Mouse (Mus musculus): ENCODE measurements around the gene Trim62.

GRCm38 (mm10) chr4:128886571-128886970 is 3.2 kb downstream of the Trim62 start:
- TF ChIP-seq CTCF (IDR thresholded peaks at IDR 0.05; ENCODE audit: control insufficient read depth, insufficient read depth, insufficient read length) (no peak), USF1 (IDR thresholded peaks at IDR 0.05; ENCODE audit: low read depth) (no peak)
